Mouse (Mus musculus) adrenal gland, postnatal 25 days (tissue): Measurements from ENCODE around the gene Eps8l2. TPM values are rescaled to one million over a fixed set of nuclear protein-coding genes. Genes with fewer than 3 reads are reported as not detected.
A peak's percentile ranks its signal among the peaks of the same experiment; 100 is the strongest.

ENCODE experiments used
- DNase-seq: peaks from one replicate; pipeline ENCODE4 v3.0.0; 2021; ENCODE audit warnings: mixed read lengths
- total RNA-seq: library from RNA; stranded (reverse); gene quantifications from 2 replicates; pipeline ENCODE4 v1.2.3, GENCODE M21; 2021

Eps8l2 gene
- total RNA-seq, 1 experiment from 2014 or later, result 1.6 TPM

- no peak for DNase-seq
Observed at GRCm38 (mm10) chr7:141328373-141328990, 10.2 kb upstream of the Eps8l2 start.

- DNase-seq, result no peak
Observed at GRCm38 (mm10) chr7:141330706-141331105, 8.0 kb upstream of the Eps8l2 start.

DNA sequence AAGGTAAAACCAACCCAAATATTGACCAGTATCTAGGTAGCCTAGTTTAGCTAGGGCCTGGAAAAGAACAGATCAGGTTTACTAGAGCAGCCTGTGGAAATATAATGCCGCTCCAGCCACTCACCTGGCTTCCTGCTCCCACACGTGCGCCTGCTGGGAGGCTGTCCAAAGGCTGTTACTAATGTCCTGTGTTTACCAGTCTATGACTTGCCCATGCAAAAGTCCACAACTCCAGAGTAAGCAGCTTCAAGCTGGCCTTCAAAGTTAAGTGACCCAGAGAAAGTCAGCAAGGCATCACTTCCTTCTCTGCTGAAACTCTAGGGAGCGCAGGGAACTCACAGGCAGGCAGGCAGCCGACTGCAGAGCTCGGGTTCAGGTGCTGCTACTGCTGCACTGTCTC, 6.7 kb upstream of the Eps8l2 start:
- DNase-seq, result no peak

GRCm38 (mm10) chr7:141335044-141335579, 3.6 kb upstream of the Eps8l2 start:
- no peak for DNase-seq

DNA sequence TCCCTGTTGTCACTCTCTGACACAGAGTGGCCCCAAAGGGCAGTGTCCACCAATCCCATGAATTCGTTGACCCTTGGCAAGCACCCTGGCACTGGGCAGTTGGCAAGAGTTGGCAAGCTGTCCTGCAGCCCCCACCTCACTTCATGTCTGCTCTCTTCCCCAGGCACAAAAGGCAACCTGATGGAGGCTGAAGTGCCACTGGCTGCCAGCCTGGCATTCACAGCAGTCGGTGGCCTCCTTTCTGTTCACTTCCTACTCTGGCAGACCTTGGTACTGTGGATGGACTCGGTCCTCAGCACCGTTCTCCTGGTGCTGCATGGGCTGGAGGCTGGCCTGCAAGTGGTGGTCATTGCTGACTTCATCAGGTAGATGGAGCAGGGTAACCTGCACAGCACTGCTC, 3.0 kb upstream of the Eps8l2 start:
- no peak for DNase-seq

- DNase-seq, result no peak
Observed at GRCm38 (mm10) chr7:141336296-141336695, 2.4 kb upstream of the Eps8l2 start.

DNA sequence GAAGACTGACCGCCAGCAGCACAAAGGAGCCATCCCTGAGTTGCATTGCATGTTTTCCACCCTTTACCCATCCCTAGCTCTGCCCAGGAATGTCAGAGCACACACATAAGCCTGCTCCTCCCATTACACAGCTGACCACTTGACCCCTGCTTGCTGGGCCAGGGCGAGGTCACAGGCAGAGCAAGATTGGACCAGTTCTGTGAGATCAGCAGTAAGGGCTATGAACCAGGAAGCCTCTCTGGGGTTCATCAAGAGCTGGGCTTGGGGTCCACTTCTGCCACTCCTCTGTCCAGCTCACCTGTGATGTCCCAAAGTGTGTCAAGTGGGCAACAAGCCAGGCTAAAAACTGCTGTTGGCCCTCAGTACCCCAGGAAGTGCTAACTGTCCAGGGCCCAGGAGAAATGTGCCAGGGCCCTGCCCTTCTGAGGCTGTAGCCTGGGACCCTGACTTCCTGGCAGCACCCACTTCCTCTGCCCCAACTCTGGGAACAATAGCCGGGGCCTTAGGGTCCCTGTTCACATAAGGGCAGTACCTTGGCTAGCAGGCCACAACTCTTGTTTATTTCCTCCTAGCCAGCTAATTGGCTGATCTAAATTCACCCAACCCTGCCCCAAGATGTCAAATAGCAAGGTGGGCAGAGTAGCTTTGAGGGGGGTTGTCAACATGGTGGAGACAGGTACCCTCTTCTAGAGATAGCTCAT, 814 bp upstream of the Eps8l2 start:
- DNase-seq, result no peak

DNA sequence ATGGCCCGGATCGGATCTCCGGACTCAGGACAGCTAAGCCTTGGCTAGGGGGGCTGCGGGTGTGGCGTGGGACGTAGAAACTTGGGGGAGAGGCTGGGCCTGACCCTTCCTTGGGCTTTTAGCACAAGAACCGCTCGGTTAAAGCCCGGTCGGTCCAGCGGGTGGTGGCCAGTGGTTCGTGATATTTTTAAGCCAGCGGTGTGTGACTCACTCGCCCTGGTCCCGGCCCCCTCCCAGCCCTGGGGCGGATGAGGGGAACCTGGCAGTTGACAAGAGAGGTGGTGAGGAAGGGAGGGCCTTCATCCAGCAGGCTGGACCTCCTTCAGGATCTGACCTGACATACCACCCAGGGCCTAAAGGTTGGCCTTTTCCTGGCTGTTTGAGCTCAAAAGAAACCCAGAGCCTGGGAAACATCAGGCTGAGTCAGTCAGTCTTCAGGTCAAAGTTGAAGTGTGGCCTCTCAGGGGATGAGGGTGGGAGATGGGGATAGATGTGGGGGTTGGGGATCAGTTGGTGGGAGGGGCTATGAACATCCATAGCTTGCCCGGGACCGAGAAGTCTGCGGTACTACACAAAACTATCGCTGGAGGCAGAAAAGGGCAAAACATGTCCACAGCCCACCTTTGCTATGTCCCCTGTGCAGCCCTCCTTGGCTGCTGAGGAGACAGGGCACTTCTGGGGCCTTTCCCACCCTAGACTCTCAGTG, 688 bp downstream of the Eps8l2 start:
- no peak for DNase-seq

GRCm38 (mm10) chr7:141340023-141340422, 1.3 kb downstream of the Eps8l2 start:
- no peak for DNase-seq

DNA sequence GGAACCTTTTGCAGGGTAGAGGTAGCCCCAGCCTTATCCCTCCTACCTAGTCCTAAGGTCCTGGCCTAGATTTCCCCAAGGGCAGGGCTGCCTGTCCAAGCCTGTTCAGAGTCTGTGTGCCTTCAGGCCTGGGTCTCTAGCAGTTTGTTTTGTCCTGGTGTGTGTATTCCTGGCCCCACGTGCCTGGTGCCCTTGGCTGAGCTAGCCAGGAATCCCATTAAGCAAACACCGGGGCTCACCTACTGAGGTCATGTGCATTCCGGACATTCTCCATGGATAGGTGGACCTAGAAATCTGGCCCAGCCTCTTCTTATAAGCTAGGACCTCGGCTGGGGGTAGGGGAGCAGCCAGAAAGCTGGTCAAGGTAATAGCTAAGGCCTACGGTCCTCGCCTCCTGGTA, 1.8 kb downstream of the Eps8l2 start:
- DNase-seq, result no peak

- DNase-seq, result no peak
Observed at GRCm38 (mm10) chr7:141341689-141342226, 3.1 kb downstream of the Eps8l2 start.

DNA sequence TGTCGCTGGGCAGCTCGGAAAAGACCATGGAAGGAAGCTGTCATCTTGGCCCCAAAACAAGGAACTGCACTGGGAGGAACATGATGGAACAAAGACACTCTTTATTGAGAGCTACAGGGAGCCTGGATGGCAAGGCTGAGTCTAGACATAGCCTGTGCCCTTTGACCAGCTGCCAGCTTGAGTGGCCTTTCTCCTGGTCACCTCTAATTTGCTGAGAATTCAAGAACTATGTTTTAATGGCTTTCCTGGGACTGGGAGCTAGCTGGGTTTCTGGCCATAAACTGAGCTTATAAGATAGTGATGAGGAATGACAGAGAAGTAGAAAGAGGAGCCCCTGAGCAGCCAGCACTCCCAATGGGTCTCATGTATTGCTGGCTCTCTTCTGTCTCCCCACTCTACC, 4.5 kb downstream of the Eps8l2 start:
- DNase-seq, result no peak

- DNase-seq, result no peak
Observed at GRCm38 (mm10) chr7:141343696-141344095, 5.0 kb downstream of the Eps8l2 start.

DNA sequence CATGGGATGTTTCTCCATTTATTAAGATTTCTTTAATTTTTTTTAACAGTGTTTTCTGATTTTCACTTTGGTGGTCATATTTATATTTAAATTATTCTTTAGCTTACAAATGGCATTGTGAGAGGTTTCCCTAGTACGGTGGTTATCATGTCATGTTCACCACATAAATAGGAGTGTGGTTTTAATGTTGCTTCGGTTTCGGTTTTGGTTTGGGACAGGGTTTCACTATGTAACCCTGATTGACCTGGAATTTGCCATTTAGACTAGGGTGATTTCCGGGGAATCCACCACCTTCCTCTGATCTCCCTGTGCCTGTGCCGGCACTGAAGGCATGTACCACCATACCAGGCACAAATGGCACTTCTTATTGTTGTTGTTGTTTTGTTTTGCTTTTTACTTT, 6.1 kb downstream of the Eps8l2 start:
- DNase-seq, result no peak

DNA sequence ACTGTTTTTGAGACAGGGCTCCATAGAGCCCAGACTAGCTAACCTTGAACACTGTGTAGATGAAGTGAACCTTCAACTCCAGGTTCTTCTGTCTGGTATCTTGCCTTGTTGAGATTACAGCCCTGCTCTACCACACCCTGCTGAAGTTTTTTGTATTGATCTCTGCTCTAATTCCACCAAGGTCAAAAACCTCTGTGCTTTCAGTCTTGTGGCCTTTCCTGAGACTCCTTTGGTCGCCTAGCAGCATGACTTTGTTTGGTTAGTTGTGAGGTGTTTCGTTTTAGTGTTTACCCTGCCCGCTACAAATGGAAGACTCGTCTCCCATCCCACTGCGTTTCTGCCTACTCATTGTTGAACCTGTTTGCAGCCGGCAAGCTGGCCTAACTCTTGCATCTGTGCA, 12.4 kb downstream of the Eps8l2 start:
- DNase-seq, result no peak

- no peak for DNase-seq
Observed at GRCm38 (mm10) chr7:141355051-141355450, 16.4 kb downstream of the Eps8l2 start.

DNA sequence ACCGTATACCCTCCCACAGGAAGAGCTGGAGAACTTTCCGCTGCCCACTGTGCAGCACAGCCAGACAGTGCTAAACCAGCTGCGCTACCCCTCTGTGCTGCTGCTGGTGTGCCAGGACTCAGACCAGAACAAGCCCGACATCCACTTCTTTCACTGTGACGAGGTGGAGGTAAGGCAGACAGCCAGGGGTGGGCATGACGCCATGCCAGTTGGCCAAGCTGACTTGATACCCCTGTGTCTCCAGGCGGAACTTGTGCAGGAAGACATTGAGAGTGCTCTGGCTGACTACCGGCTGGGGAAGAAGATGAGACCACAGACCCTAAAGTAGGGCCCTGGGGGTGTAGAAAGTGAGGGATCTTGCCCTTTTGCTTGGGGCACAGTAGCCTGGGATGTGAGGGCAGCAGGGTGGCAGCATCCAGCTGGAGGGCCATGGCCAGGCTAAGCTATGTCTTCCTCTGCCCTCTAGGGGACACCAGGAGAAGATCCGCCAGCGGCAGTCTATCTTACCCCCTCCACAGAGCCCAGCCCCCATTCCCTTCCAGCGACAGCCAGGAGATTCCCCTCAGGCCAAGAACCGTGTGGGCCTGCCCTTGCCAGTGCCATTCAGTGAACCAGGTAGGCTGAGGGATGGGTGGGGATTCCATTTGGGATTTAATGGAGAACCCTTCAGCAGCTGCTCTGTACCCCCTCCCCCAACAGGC, 17.1 kb downstream of the Eps8l2 start:
- no peak for DNase-seq

DNA sequence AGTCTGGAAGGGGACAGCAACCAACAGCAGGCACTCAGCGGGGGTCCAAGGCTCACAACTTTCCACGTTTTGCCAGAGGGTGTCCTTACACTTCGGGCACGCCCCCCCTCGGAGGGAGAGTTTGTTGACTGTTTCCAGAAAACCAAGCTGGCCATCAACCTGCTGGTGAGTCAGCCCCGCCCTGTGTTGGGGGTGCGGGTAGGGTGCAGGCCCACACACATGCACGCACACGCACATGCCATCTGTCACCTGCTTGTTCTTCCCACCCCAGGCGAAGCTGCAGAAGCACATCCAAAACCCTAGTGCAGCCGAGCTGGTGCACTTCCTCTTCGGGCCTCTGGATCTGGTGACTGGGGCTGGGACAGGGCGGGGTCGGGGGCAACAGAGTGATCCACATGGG, 18.3 kb downstream of the Eps8l2 start:
- no peak for DNase-seq

- DNase-seq, result no peak
Observed at GRCm38 (mm10) chr7:141361510-141361909, 22.8 kb downstream of the Eps8l2 start.

DNA sequence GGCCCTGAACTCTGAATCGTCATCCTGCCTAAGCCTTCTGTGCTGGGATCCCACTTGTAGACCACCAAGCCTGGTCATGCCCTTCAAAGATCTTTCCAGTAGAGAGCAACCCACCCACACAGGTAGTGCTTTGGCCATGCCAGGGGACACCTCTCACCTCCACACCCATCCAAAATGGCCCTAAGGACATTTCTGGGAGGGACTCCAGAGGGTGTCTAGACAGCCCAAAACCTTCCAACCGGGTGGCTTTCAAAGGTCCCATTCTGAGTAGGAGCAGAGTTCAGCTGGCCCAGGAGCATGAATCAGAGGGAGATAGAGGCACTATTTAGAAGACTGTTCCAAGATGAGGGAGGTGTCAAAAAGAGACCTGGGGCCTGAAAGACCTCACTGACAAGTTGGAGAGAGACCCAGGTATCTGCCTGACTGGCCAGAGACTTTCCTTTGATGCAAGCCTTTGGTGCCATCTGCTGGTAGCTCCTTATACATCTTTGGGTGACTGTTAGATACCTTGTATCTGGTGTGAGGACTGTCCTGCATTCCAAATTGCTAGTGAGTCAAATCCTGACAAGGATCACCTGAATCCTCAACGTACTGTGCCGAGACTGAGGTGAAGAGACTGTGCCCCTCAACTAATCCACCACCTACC, 24.5 kb downstream of the Eps8l2 start:
- DNase-seq, result peak; percentile 61

DNA sequence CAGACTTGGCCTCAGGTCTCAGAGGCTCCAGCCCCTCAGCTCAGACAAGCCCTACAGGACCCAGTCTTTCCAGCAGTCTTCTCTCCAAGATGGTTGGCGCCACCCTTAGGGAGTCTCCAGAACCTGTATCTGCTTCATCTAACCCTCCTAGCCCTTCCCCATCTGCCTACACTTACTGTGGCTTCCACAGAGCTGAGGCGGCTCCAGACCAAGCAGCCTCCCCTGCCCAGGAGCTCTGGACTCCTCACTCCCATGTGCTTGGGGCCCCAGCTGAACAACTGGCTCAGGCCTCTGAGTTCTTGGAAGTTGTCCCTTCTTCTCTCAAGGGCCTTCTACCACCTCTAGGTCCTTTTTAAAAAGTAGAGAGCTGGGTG, 25.1 kb downstream of the Eps8l2 start:
- DNase-seq, result no peak
